Mouse (Mus musculus) heart, adult 2 months (tissue): ENCODE data around the gene Ptx4. TPM values are rescaled to one million over a fixed set of nuclear protein-coding genes. Genes with fewer than 3 reads are reported as not detected.

Experiments
- DNase-seq, 2 experiments: peaks; one replicate each; pipeline ENCODE4 v3.0.0; 2021
- H3K27ac ChIP-seq: fragments of 200-600 bp; 2 replicates; pipeline ENCODE4 v1.8.1; 2022
- H3K27me3 ChIP-seq: fragments of 200-500 bp; 2 replicates; pipeline ENCODE4 v1.6.1; 2012; ENCODE audit warnings: mild to moderate bottlenecking, low read length, inconsistent platforms, mixed read lengths; ENCODE audit not compliant: control insufficient read depth, insufficient read depth
- H3K36me3 ChIP-seq: fragments of 200-500 bp; 2 replicates; pipeline ENCODE4 v1.6.1; 2012; ENCODE audit warnings: low read length, inconsistent platforms; ENCODE audit not compliant: control insufficient read depth, insufficient read depth
- H3K4me1 ChIP-seq: fragments of 200-500 bp; 2 replicates; pipeline ENCODE4 v1.6.1; 2011; ENCODE audit warnings: low read length; ENCODE audit not compliant: control insufficient read depth, insufficient read depth
- H3K4me3 ChIP-seq: fragments of 200-600 bp; 2 replicates; pipeline ENCODE4 v1.8.1; 2022
- H3K79me2 ChIP-seq: fragments of 200-500 bp; replicated peaks from 2 replicates; pipeline ENCODE4 v1.6.1; 2012; ENCODE audit warnings: mild to moderate bottlenecking, inconsistent platforms, low read length, moderate library complexity, mixed read lengths; ENCODE audit not compliant: control insufficient read depth, insufficient read depth
- H3K9ac ChIP-seq: fragments of 200-500 bp; 2 replicates; pipeline ENCODE4 v1.6.1; 2012; ENCODE audit warnings: low read depth, mild to moderate bottlenecking, control low read depth, inconsistent platforms, low read length, mixed read lengths
- CTCF ChIP-seq: fragments of 200-600 bp; IDR thresholded peaks from 2 replicates; pipeline ENCODE4 v1.8.1; 2022; ENCODE audit warnings: antibody characterized with exemption, mild to moderate bottlenecking, moderate library complexity
- EP300 ChIP-seq: fragments of 200-500 bp; IDR thresholded peaks from 2 replicates; pipeline ENCODE4 v1.6.1; 2011; ENCODE audit warnings: low read depth, low read length, control low read depth; ENCODE audit not compliant: insufficient read depth
- POLR2A ChIP-seq: fragments of 200-500 bp; IDR thresholded peaks from 2 replicates; pipeline ENCODE4 v1.6.1; 2011; ENCODE audit warnings: mild to moderate bottlenecking, low read depth, low read length, control low read depth; ENCODE audit not compliant: insufficient read depth
- WGBS: fragments of 180-500 bp; shearing (Covaris S2); methylation state at CpG from one replicate; pipeline ENCODE4 v1.1.7; 2018; 5-methylcytosine and 5-hydroxymethylcytosine counted together
- intact Hi-C: fragments of 180-260 bp; cut with DNase I; formaldehyde crosslinking; loops from one replicate; pipeline ENCODE4 v1.15.1; 2025
- long read RNA-seq: library from polyadenylated mRNA; stranded (forward); transcript quantifications from one replicate; pipeline ENCODE4 v2.0.0, GENCODE M21; 2021
- polyA plus RNA-seq: library from polyadenylated mRNA; depleted of rRNA; stranded (reverse); fragments of >200 nt; gene quantifications from 2 replicates; pipeline ENCODE4 v1.2.3, GENCODE M21; 2012; rRNA removed
- total RNA-seq, 2 experiments: library from RNA; stranded (reverse); gene quantifications; 2 replicates each; pipeline ENCODE4 v1.2.3; 2021

Gene Ptx4
- total RNA-seq (1 to 10 TPM; 5.4 to 5.8 TPM), polyA plus RNA-seq (0.16 and 0.26 TPM in 2 replicates)
- long read RNA-seq, partial matches to known transcripts, result 0 of 4 reads
- long read RNA-seq, other reads (novel, unspliced or antisense), result 1 of 4 reads

GRCm38 (mm10) chr17:25120406-25120805 lies at the start of gene Ptx4:
Gene Ptx4, plus strand, starts transcription at chr17:25120760.
- 17% methylated on average over 3 of the region's 3 CpGs for WGBS
- intact Hi-C loops, result no loop called here
- Histone ChIP-seq H3K27me3 (no peaks in the 10 kb centered on the region), H3K4me1 (peaks cover 2% of the 10 kb centered on the region; the same call in 1 of the 2 replicates), H3K36me3 (no peaks in the 10 kb centered on the region), H3K9ac (no peak within 1 kb of the TSS), H3K27ac (no peak within 1 kb of the TSS), H3K79me2 (no peaks in the 10 kb centered on the region), H3K4me3 (no peak within 1 kb of the TSS)
- TF ChIP-seq POLR2A, result no peak
- no peak for TF ChIP-seq CTCF
- no peak for TF ChIP-seq EP300
- peak in 1 of 2 experiments; percentile 34 for DNase-seq

GRCm38 (mm10) chr17:25076906-25077305 lies 43.7 kb upstream of the Ptx4 start:
- TF ChIP-seq CTCF (no peak), EP300 (no peak), POLR2A (no peak)
- Histone ChIP-seq H3K79me2 (peaks cover 3% of the 10 kb centered on the region), H3K4me1 (peaks cover 18% of the 10 kb centered on the region), H3K4me3 (peak overlapping the region; percentile 81), H3K9ac (peak overlapping the region; percentile 60), H3K27me3 (no peaks in the 10 kb centered on the region), H3K36me3 (peaks cover 9% of the 10 kb centered on the region), H3K27ac (peak overlapping the region; percentile 99)
- 60% methylated on average over 4 of the region's 4 CpGs for WGBS
- DNase-seq, result no peak
- intact Hi-C loops, result loop anchor here (10.0 kb wide), 1 partner anchor 432 kb away; no protein-coding TSS in a partner anchor

- 0 out of 2 replicates have a peak, but pooled peaks have one; percentile 43 for TF ChIP-seq EP300
- peak; percentile 52; the same call in 1 of the 2 replicates for TF ChIP-seq POLR2A
- TF ChIP-seq CTCF, result no peak
- H3K4me3 ChIP-seq, result peak overlapping the region; percentile 81
- peaks cover 3% of the 10 kb centered on the region for H3K79me2 ChIP-seq
- H3K27me3 ChIP-seq, result no peaks in the 10 kb centered on the region
- peak; percentile 81 to 84 for DNase-seq
- peak overlapping the region; percentile 90 for H3K9ac ChIP-seq
- 17% methylated on average over 13 of the region's 13 CpGs for WGBS
- H3K27ac ChIP-seq, result peak overlapping the region; percentile 99
- H3K36me3 ChIP-seq, result peaks cover 7% of the 10 kb centered on the region
- intact Hi-C loops, result loop anchor here (10.0 kb wide), 1 partner anchor 433 kb away; no protein-coding TSS in a partner anchor
- peaks cover 19% of the 10 kb centered on the region for H3K4me1 ChIP-seq
These were observed 42.7 kb upstream of the Ptx4 start for GRCm38 (mm10) chr17:25077771-25078372.

GRCm38 (mm10) chr17:25080210-25080609 lies 40.4 kb upstream of the Ptx4 start:
- peak in 1 of 2 experiments; percentile 60 for DNase-seq
- H3K27ac ChIP-seq, result peak overlapping the region; percentile 99
- peak overlapping the region; percentile 90 for H3K9ac ChIP-seq
- peak overlapping the region; percentile 81 for H3K4me3 ChIP-seq
- intact Hi-C loops, result no loop called here
- H3K79me2 ChIP-seq, result peaks cover 3% of the 10 kb centered on the region
- H3K36me3 ChIP-seq, result peaks cover 4% of the 10 kb centered on the region; the same call in 1 of the 2 replicates
- H3K27me3 ChIP-seq, result no peaks in the 10 kb centered on the region
- WGBS, result 32% methylated on average over 13 of the region's 13 CpGs
- TF ChIP-seq CTCF (no peak), EP300 (no peak), POLR2A (no peak)
- H3K4me1 ChIP-seq, result peaks cover 28% of the 10 kb centered on the region

- H3K4me1 ChIP-seq, result peaks cover 28% of the 10 kb centered on the region
- no peaks in the 10 kb centered on the region for H3K27me3 ChIP-seq
- H3K36me3 ChIP-seq, result 0 out of 2 replicates have a peak, but pooled peaks cover 2% of the 10 kb centered on the region
- intact Hi-C loops, result loop anchor here (1.0 kb wide), 1 partner anchor 17 kb away; no protein-coding TSS in a partner anchor
- peaks cover 3% of the 10 kb centered on the region for H3K79me2 ChIP-seq
- peak overlapping the region; percentile 99 for H3K27ac ChIP-seq
- H3K4me3 ChIP-seq, result peak overlapping the region; percentile 81
- DNase-seq, result peak; percentile 85 to 87
- TF ChIP-seq POLR2A, result peak; percentile 100
- TF ChIP-seq EP300, result peak; percentile 92
- no peak for TF ChIP-seq CTCF
- 30% methylated on average over 11 of the region's 11 CpGs for WGBS
- peak overlapping the region; percentile 90 for H3K9ac ChIP-seq
These were observed 39.6 kb upstream of the Ptx4 start for GRCm38 (mm10) chr17:25080960-25081381.
